Mouse (Mus musculus): ENCODE data around the gene Itprip.

DNA sequence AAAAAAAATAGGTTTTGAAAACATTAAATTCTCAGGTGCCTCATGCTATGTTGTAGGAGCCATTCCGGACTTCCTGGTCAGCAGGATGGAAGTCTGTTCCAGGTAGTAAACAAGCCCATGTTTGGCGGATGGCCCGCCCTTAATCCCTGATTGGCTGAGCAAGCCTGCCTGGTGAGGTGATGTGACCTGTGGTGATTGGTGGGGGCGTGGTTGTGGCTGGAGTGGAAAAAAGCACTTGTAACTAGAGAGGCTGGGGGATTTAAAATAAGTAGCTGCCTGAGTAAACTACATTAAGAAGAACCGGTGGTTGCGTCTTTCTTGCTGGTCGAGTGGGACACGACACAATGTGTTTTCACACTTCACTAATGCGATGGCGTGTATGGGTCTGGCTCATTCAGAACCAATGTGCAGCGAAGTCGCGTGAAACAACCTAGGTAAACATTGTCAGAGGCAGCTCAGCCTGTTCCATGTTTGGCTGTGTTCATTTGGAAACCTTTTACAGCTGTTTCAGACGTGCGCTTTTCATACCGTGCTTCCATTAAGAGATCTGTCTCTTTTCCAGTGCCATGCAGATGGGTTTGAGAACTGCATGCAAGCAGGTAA, 15.6 kb upstream of the Itprip start:
- TF ChIP-seq TAL1 (IDR thresholded peaks at IDR 0.05; ENCODE audit: low read length) (no peak), GATA1 (IDR thresholded peaks at IDR 0.05; ENCODE audit: low read length) (no peak)
